Mouse (Mus musculus): Measurements from ENCODE around the gene Vwa7.
"Not testable (repeated sequence)": the region's sequence is repeated elsewhere in the genome, so short reads cannot be mapped to it uniquely, and the experiment has no call there.

The Vwa7 gene

GRCm38 (mm10) chr17:35022541-35023060 is 6.2 kb downstream of the Vwa7 start:
- DNase-seq, result no peak

- no peak for DNase-seq
Observed at GRCm38 (mm10) chr17:35023221-35023620, 6.8 kb downstream of the Vwa7 start.

- DNase-seq, result no peak
Observed at GRCm38 (mm10) chr17:35023756-35024155, 7.4 kb downstream of the Vwa7 start.

- DNase-seq, result no peak
Observed at GRCm38 (mm10) chr17:35024261-35024660, 7.9 kb downstream of the Vwa7 start.

GRCm38 (mm10) chr17:35024691-35025488 is 8.5 kb downstream of the Vwa7 start:
- DNase-seq, result no peak

- DNase-seq, result no peak
Observed at GRCm38 (mm10) chr17:35026206-35026605, 9.8 kb downstream of the Vwa7 start.

- DNase-seq, result no peak
Observed at GRCm38 (mm10) chr17:35027277-35028068, 11.1 kb downstream of the Vwa7 start, which contains the start of gene Sapcd1. Sapcd1 (minus strand) TSS chr17:35028016.

GRCm38 (mm10) chr17:35028315-35028714 is 11.9 kb downstream of the Vwa7 start:
- no peak for DNase-seq

- DNase-seq, result peak; percentile 36
Observed at GRCm38 (mm10) chr17:35029691-35030532, 13.5 kb downstream of the Vwa7 start.

GRCm38 (mm10) chr17:35031272-35031671 is 14.9 kb downstream of the Vwa7 start:
- no peak for DNase-seq

GRCm38 (mm10) chr17:35031880-35032279 is 15.5 kb downstream of the Vwa7 start:
- no peak for DNase-seq

- DNase-seq, result no peak
Observed at GRCm38 (mm10) chr17:35032323-35032870, 16.0 kb downstream of the Vwa7 start.

- not testable (repeated sequence) for DNase-seq
Observed at GRCm38 (mm10) chr17:35033703-35034102, 17.3 kb downstream of the Vwa7 start.

- no peak for DNase-seq
Observed at GRCm38 (mm10) chr17:35034896-35035295, 18.5 kb downstream of the Vwa7 start.

- no peak for DNase-seq
Observed at GRCm38 (mm10) chr17:35039121-35039873, 22.9 kb downstream of the Vwa7 start.

GRCm38 (mm10) chr17:35043794-35044193 is 27.4 kb downstream of the Vwa7 start:
- no peak for DNase-seq

GRCm38 (mm10) chr17:35044904-35045806 is 28.8 kb downstream of the Vwa7 start:
- DNase-seq, result no peak

- DNase-seq, result no peak
Observed at GRCm38 (mm10) chr17:35045807-35046680, 29.7 kb downstream of the Vwa7 start.

GRCm38 (mm10) chr17:35046681-35047455 is 30.5 kb downstream of the Vwa7 start, which contains the start of gene Msh5:
Msh5 (minus strand) TSS chr17:35046745.
- DNase-seq, result peak; percentile 98

Measured in lung, postnatal 14 days (tissue).